Mouse (Mus musculus) kidney, postnatal 36 days (tissue): ENCODE measurements around the gene Rraga.

Experiments used
- DNase-seq, 2 experiments: peaks; one replicate each; pipeline ENCODE4 v3.0.0; 2021 to 2022; ENCODE audit warnings: mixed read lengths in 2 of 2

Rraga gene

DNA sequence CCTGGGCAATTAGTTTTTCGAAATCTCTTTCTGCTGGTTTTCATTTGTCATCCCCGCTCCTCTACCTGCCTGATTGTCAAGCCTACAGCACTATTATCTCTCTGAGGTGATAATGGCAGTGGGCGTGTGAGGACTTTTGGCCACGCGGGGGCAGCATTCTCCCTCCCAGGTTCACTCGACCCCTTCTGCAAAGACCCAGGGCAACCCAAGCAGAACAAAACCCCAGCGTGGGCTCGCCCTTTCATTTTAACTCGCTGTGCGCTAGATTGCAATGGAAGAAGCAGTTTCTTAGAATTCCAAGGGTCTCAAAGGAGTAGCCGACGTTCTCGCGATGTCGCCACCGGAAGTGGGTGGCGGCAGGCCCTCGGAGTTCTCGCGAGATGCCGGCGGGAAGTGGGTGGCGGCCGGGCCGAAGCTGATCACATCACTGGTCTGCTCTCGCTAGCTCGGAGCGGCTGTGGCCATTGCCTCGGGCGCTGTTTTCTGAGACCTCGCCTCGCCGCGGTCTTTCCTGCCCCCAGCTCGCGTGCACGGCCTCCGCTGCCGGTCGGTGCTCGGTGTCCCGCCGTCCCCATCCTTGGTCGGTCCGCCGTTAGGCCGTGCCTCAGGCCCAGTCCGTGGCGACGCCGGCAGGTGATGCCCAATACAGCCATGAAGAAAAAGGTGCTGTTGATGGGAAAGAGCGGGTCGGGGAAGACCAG lies at the start of gene Rraga:
Gene Rraga (plus strand): TSS at position 386 of the 701 bp plus-strand sequence.
- peak; percentile 97 to 99 for DNase-seq

DNA sequence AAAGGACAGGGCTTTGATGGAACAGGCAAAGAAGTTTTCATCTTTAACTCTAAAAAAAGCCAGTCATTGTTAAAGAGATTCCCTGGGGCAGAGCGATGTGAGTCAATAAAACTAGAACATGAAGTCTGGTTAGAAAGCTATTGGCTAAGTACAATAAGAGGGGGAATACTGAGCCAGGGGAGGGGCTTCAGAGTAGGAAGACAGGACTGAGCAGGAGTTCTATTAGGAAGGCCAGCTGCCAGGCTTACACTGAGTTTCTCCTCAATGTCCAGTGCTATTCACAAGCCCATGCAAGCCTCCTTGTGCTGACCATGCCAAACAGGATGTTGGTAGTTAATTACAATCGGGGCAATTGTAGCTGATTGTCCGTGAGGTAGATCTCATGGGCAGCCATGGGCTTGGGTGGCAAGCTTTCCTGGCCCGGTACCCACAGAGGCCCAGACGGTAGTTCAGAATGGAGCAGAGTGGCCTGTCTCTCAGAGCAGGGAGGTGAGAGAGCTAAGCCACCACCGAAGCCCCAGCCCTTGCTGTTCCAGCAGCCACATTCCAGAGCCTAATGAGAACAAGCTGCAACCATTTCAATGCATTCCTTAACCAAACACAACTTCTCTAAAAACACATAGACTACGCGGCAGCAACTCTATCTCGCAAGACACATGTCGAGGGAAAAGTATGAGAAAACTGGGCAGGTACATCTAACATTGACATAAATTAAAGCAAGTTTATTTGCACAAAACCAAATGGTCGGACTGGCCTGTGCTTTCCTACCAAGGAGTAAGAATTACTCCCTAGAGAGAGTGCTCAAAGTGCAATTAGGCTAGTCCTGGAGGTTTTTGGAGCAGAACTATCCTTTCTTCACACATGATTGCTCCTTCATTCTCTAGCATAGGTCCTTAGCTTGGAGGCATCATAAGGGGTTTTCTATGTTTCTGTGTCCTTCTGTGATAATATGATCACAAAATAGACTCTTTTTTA lies 48.0 kb upstream of the Rraga start:
- DNase-seq, result peak; percentile 26

- no peak for DNase-seq
Measured at GRCm38 (mm10) chr4:86529161-86529560, 46.3 kb upstream of the Rraga start.

DNA sequence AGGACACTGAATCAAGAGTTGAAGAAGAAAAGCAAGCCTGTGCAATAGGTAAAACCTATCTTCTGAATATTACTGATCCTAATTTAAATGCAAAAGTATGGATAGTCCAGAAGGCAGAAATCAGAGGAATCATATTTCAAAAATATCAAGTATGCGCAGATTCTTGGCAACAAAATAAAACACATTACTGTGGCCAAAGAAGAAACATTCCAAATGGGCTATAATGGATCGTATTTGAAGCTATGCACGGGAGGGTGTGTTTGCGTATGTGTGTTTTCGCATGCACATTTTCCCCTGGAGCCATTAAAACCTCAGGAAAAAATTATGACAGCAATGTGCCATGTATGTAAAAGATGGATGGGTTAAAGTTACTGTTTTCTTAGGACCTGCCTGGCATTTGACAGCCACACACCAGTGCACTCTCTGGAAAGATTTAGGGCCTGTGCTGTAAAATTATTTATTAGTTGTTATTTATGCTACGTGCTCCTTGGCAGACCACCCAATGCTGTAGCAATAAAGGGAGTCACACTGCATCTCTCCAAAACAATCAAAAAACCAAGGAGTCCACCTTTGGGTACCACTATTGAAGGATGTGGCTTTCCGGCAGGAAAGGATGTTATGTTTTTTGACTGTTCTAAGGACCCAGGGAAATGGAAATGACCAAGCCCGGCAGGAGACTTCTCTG lies 41.9 kb upstream of the Rraga start:
- no peak for DNase-seq

DNA sequence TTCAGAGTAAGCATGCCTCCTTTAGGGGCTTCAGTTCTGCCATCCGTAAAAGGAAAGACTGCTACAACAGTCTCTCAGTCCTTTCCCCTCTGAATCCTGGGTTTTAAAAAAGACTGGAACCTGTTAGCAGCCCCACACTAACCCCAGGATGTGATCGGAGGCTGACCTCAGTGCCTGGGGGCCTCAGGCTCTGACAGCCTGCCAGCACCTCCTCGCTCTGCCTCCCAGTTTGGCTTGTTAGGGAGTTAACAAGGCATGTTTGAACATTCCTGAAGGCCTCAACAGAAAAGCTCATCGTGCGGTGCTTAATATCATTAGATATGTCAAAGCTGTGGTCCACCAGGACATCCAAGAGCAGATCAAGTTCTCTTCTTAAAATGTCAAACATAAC lies 41.4 kb upstream of the Rraga start:
- no peak for DNase-seq

DNA sequence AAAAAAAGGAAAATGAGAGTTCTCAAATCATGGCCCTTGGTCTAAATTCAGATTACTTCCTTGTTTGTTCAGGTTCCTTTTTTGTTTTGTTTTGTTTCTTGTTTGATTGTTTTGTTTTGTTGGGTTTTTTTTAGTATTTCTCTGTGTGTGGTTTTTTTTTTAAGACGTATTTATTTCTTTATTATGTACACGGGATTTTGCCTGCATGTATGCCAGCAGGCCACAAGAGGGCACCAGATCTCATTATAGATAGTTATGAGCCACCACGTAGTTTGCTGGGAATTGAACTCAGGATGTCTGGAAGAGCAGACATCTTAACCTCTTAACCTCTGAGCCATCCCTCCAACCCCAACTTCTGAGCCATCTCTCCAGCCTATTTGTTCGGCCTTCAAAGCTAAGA lies 37.5 kb upstream of the Rraga start:
- peak; percentile 21 to 73 for DNase-seq

DNA sequence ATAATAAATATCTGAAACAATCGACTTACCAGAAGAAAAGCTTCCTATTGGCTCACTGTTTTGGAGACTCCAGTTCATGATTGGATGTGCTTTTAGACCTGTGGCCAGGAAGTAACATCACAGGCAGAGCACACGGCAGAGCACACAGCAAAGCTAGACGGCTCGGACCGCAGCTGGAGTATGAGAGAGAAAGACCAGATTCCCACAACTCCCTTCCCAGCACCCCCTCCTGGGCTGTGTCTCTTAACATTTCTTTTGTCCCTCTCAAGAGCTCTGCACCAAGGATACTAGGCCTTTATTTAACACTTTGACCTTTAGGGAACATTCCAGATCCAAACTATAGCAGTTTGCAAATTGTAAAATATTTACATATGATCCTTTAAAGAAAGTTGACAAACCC lies 36.5 kb upstream of the Rraga start:
- no peak for DNase-seq

DNA sequence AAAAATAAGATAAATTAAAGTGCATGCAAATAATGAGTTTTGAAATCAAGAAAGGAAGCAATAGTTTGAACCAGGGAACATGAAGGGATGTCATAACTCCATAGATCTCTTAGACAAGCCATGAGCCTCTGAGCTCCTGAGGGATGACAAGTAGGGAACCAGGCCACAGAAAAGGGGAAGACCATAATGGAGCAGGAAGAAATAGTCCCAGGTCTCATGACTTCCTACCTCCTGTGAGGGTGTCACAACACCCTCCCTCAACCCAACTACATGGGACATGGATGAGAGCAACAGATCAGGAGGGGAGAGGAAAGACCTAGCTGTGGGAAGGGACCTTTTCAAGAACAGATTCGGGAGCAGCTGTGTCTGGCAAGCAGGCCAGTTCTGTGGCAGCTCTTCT lies 33.9 kb upstream of the Rraga start:
- no peak for DNase-seq

- no peak for DNase-seq
Measured at GRCm38 (mm10) chr4:86543999-86544398, 31.5 kb upstream of the Rraga start.

DNA sequence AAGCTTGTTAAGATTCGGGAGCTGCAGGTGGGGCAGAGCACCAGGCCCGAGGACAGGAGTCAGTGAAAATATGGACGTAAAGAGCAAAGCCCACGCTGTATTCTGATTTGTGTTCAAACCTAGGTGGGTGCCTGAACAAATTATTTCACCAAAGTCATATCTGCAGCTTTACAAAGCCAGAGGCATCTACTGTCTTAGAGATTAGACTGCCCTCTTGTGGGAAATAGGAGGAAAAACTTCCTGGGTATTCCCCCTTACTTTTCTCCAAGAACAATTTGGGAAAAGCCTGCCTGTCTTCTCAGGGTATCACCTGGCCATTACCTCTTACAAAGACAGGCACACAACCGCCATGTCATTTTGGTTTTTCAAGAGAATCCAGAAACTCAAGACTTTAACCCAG lies 29.9 kb upstream of the Rraga start:
- DNase-seq, result no peak

GRCm38 (mm10) chr4:86548332-86548731 lies 27.1 kb upstream of the Rraga start:
- DNase-seq, result no peak

DNA sequence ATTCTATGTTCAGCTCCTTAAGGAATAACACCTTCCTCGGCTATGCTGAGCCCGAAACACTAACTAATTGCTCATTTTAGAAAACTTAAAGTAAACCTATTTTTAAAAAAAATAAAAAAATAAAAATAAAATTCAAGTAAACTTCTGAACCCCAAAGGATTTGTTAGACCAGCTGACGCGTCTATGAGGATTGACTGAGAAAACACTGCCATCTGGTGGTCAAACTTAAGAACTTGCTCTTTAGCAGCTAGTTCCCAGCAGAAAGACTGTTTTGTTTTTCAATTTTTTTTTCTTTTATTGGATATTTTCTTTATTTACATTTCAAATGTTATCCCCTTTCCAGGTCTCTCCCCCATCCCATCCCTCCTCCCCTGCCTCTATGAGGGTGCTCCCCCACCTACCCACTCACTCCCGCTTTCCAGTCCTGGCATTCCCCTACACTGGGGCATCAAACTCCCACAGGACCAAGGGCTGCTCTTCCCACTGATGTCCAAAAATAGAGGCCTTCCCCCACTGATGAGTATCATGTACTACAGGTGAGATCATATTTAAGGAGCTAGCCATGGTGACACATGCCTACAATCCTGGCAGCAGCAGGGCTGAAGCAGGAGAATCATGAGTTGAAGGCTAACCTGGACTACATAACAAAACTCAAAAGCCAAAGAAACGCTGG lies 20.3 kb upstream of the Rraga start:
- peak; percentile 13 to 26 for DNase-seq

DNA sequence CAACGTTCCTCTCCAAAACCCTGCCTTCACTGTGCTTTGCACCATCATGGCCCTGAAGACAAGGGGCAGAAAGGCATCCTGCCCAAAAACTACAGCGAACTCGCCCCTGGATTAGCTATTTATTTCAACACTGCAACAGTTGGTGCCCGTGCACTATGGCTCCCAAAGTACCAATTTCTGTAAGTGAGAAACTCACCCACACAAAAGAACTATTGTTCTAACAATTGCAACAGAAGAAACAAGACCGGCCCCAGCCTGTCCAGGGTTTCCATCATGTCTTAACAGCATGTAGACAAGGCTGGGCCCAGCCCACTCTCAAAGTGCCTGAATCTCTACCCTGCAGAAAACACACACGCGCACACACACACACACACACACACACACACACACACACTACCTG lies 18.1 kb upstream of the Rraga start:
- no peak for DNase-seq

DNA sequence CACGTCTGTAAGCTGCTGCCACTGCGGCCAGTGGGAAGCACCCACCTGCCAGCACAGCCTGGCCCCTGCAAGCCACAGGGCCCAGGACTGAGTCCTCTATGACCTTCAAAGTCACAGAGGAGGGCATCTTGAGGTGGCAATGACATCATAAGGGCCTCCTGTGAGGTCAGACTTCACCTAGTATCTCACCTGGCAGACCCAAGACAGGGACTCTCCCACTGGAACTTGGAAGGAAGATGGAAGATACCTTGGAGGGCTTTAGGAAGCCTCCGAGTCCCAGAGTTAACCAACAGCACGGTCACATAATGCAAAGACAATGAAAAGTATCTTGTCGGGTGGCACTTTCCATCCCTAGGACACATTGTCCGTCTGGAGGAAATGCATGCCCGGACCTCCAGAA lies 17.2 kb upstream of the Rraga start, which contains the start of gene Saxo1:
Gene Saxo1 (minus strand): TSS at position 101 of the 400 bp plus-strand sequence.
- DNase-seq, result no peak

- DNase-seq, result no peak
Measured at GRCm38 (mm10) chr4:86559006-86559405, 16.5 kb upstream of the Rraga start.

- DNase-seq, result no peak
Measured at GRCm38 (mm10) chr4:86561061-86561460, 14.4 kb upstream of the Rraga start.

GRCm38 (mm10) chr4:86574939-86575282 lies 557 bp upstream of the Rraga start:
- DNase-seq, result no peak

GRCm38 (mm10) chr4:86576120-86576541 lies 663 bp downstream of the Rraga start:
- DNase-seq, result peak in 1 of 2 experiments; percentile 29

GRCm38 (mm10) chr4:86576630-86577225 lies 1.3 kb downstream of the Rraga start:
- DNase-seq, result no peak

DNA sequence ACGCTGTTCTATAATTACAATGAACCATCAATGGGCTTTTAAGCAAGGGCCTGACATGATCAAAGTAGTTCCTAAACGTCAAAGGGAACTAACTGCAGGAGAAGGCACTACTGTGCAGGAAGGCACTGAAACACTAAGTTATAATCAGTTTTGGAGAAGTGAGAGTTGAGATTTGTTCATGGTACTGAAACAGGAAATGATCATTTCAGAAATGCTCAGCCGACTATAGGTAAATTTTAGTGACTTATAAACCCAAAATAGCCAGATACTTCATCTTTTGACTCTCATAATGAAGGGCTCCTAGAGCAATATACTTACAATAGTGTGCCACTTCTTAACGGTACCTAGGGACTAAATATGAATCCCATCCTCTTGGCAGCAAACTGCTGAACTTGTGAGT lies 4.6 kb downstream of the Rraga start:
- no peak for DNase-seq

- DNase-seq, result no peak
Measured at GRCm38 (mm10) chr4:86580591-86580990, 5.1 kb downstream of the Rraga start.

GRCm38 (mm10) chr4:86588236-86588635 lies 12.8 kb downstream of the Rraga start:
- DNase-seq, result peak in 1 of 2 experiments; percentile 17
